In the genomic region with DNA sequence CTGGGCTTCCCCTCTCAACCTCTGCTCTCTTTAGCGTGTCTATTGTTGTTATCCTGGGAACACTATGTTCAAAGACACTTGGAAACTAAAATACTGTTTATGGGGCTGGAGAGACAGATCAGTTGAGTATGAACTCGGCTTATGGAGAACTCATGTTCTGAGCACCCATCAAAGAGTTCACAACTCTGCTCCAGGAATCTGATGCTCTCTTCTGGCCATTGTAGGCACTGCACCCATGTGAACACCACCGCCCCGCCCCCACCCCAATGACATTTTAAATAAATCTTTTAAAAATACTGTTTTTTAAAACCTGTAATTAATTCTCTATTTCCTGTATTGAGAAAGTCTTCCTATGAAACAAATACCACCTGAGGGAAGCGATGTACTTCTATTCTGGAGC, we compare ENCODE assay signal across 8 mouse cellular contexts. TPM values are rescaled to one million over a fixed set of nuclear protein-coding genes. Genes with fewer than 3 reads are reported as not detected.
DNase-seq lines count a peak whose midpoint lies in the region; ATAC-seq and TF ChIP-seq lines count a peak whose summit lies in the region.

No protein-coding gene starts in this region.

- H3K27ac ChIP-seq in forebrain, postnatal 0 days (ENCODE audit: low read depth, low read length): no peak overlapping the region
- H3K27ac ChIP-seq in forebrain, embryonic 13.5 days: no peak overlapping the region
- no peak overlapping the region for H3K27ac ChIP-seq in lung, postnatal 0 days (ENCODE audit: low read length)

- H3K4me1 ChIP-seq in forebrain, postnatal 0 days (ENCODE audit: insufficient read depth): no peaks in the 10 kb centered on the region
- H3K4me1 ChIP-seq in forebrain, embryonic 13.5 days: no peaks in the 10 kb centered on the region
- H3K4me1 ChIP-seq in lung, postnatal 0 days (ENCODE audit: insufficient read depth, low read depth, low read length): no peaks in the 10 kb centered on the region

- 0 out of 2 replicates have a peak, but pooled peaks have one; percentile 25 for ATAC-seq in forebrain, postnatal 0 days
- no peak for ATAC-seq in forebrain, embryonic 13.5 days
- ATAC-seq in lung, postnatal 0 days: peak; percentile 74

- no peak overlapping the region for H3K4me3 ChIP-seq in forebrain, postnatal 0 days (ENCODE audit: low read depth, low read length)
- H3K4me3 ChIP-seq in forebrain, embryonic 13.5 days: no peak overlapping the region
- no peak overlapping the region for H3K4me3 ChIP-seq in lung, postnatal 0 days (ENCODE audit: low read depth, low read length)

- peak; percentile 54 for DNase-seq in forebrain, postnatal 0 days
- peak; percentile 30 for DNase-seq in right cerebral cortex, postnatal 4 days
- DNase-seq in right cerebral cortex, adult 2 months (ENCODE audit: low spot score in 2 of 2): no peak
- peak; percentile 28 for DNase-seq in embryo, embryonic 9.5 days (ENCODE audit: extremely low spot score)
- DNase-seq in lung, postnatal 0 days (ENCODE audit: low spot score): peak; percentile 75
- no peak for DNase-seq in frontal cortex, postnatal 36 days (ENCODE audit: low spot score in 2 of 2)
- no peak for DNase-seq in gastrocnemius, postnatal 10 days

- no peak overlapping the region for H3K4me2 ChIP-seq in forebrain, postnatal 0 days (ENCODE audit: low read depth)
- no peak overlapping the region for H3K4me2 ChIP-seq in forebrain, embryonic 13.5 days
- H3K4me2 ChIP-seq in lung, postnatal 0 days (replicated peaks; ENCODE audit: low read depth, low read length): no peak overlapping the region

- H3K36me3 ChIP-seq in forebrain, postnatal 0 days (ENCODE audit: insufficient read depth): no peaks in the 10 kb centered on the region
- H3K36me3 ChIP-seq in forebrain, embryonic 13.5 days (ENCODE audit: poor library complexity, severe bottlenecking): no peaks in the 10 kb centered on the region
- H3K36me3 ChIP-seq in lung, postnatal 0 days (ENCODE audit: insufficient read depth, low read length): no peaks in the 10 kb centered on the region

- no peaks in the 10 kb centered on the region for H3K9me3 ChIP-seq in forebrain, postnatal 0 days (ENCODE audit: low read length)
- no peaks in the 10 kb centered on the region for H3K9me3 ChIP-seq in forebrain, embryonic 13.5 days (replicated peaks)
- H3K9me3 ChIP-seq in lung, postnatal 0 days (ENCODE audit: low read length): no peaks in the 10 kb centered on the region

- peak; percentile 67 for TF ChIP-seq CTCF in forebrain, postnatal 0 days (IDR thresholded peaks at IDR 0.05; ENCODE audit: low read depth)
- TF ChIP-seq CTCF in lung, postnatal 0 days (IDR thresholded peaks at IDR 0.05): peak; percentile 81

- 25% methylated on average over 5 of the region's 5 CpGs for WGBS in forebrain, postnatal 0 days
- WGBS in forebrain, embryonic 13.5 days: 25% methylated on average over 5 of the region's 5 CpGs
- WGBS in lung, postnatal 0 days: 14% methylated on average over 5 of the region's 5 CpGs

- TF ChIP-seq EP300 in lung, postnatal 0 days (IDR thresholded peaks at IDR 0.05): 0 out of 2 replicates have a peak, but pooled peaks have one; percentile 13

- no peaks in the 10 kb centered on the region for H3K27me3 ChIP-seq in forebrain, postnatal 0 days (ENCODE audit: insufficient read depth, low read length)
- H3K27me3 ChIP-seq in forebrain, embryonic 13.5 days: no peaks in the 10 kb centered on the region
- H3K27me3 ChIP-seq in lung, postnatal 0 days (replicated peaks; ENCODE audit: insufficient read depth, low read length): no peaks in the 10 kb centered on the region

- no peak overlapping the region for H3K9ac ChIP-seq in forebrain, postnatal 0 days
- no peak overlapping the region for H3K9ac ChIP-seq in forebrain, embryonic 13.5 days
- no peak overlapping the region for H3K9ac ChIP-seq in lung, postnatal 0 days (replicated peaks; ENCODE audit: low read depth)

RNA-seq across cellular contexts. Expression of a gene that starts 4.0 kb away (rescaled TPM):
- 0.33 and 0.85 TPM in 2 replicates for total RNA-seq in forebrain, postnatal 0 days (2014; rRNA removed)
- 0.47 and 1.2 TPM in 2 replicates for polyA plus RNA-seq in forebrain, postnatal 0 days (2015; fragmentation: Nextera tagmentation; extraction: Ambion mirVana)
- polyA plus RNA-seq in forebrain, embryonic 13.5 days (2015; fragmentation: Nextera tagmentation; extraction: Ambion mirVana): 0.43 and 0.57 TPM in 2 replicates
- polyA plus RNA-seq in lung, postnatal 0 days (2015; fragmentation: Nextera tagmentation; extraction: Ambion mirVana): 3.3 and 4.0 TPM in 2 replicates
- under 1 TPM; 0.27 to 0.73 TPM for total RNA-seq in gastrocnemius, postnatal 10 days (2021)

RNA-seq across cellular contexts. Expression of a gene that starts 8.0 kb away (rescaled TPM):
- 1.2 and 1.3 TPM in 2 replicates for total RNA-seq in forebrain, postnatal 0 days (2014; rRNA removed)
- polyA plus RNA-seq in forebrain, postnatal 0 days (2015; fragmentation: Nextera tagmentation; extraction: Ambion mirVana): 0.86 and 1.8 TPM in 2 replicates
- polyA plus RNA-seq in forebrain, embryonic 13.5 days (2015; fragmentation: Nextera tagmentation; extraction: Ambion mirVana): 0.39 and 1.1 TPM in 2 replicates
- 1.3 and 2.1 TPM in 2 replicates for polyA plus RNA-seq in lung, postnatal 0 days (2015; fragmentation: Nextera tagmentation; extraction: Ambion mirVana)
- not detected for total RNA-seq in gastrocnemius, postnatal 10 days (2021)

RNA-seq across cellular contexts. Expression of a gene that starts 29.3 kb away (rescaled TPM):
- total RNA-seq in forebrain, postnatal 0 days (2014; rRNA removed): 11.8 and 15.7 TPM in 2 replicates
- polyA plus RNA-seq in forebrain, postnatal 0 days (2015; fragmentation: Nextera tagmentation; extraction: Ambion mirVana): 10.7 and 13.4 TPM in 2 replicates
- 15.3 and 16.0 TPM in 2 replicates for polyA plus RNA-seq in forebrain, embryonic 13.5 days (2015; fragmentation: Nextera tagmentation; extraction: Ambion mirVana)
- 5.9 and 6.0 TPM in 2 replicates for polyA plus RNA-seq in lung, postnatal 0 days (2015; fragmentation: Nextera tagmentation; extraction: Ambion mirVana)
- total RNA-seq in gastrocnemius, postnatal 10 days (2021): 1 to 10 TPM; 6.6 to 8.9 TPM

RNA-seq across cellular contexts. Expression of a gene that starts 29.7 kb away (rescaled TPM):
- 30.8 and 66.0 TPM in 2 replicates for total RNA-seq in forebrain, postnatal 0 days (2014; rRNA removed)
- polyA plus RNA-seq in forebrain, postnatal 0 days (2015; fragmentation: Nextera tagmentation; extraction: Ambion mirVana): 34.9 and 38.6 TPM in 2 replicates
- polyA plus RNA-seq in forebrain, embryonic 13.5 days (2015; fragmentation: Nextera tagmentation; extraction: Ambion mirVana): 43.7 and 45.8 TPM in 2 replicates
- 33.8 and 39.2 TPM in 2 replicates for polyA plus RNA-seq in lung, postnatal 0 days (2015; fragmentation: Nextera tagmentation; extraction: Ambion mirVana)
- 10 to 100 TPM in 1 of 2 experiments, 1 to 10 TPM in 1; 8.2 to 13.1 TPM for total RNA-seq in gastrocnemius, postnatal 10 days (2021)

RNA-seq across cellular contexts. Expression of a gene that starts 49.7 kb away (rescaled TPM):
- total RNA-seq in forebrain, postnatal 0 days (2014; rRNA removed): 32.4 and 40.3 TPM in 2 replicates
- polyA plus RNA-seq in forebrain, postnatal 0 days (2015; fragmentation: Nextera tagmentation; extraction: Ambion mirVana): 10.7 and 13.9 TPM in 2 replicates
- 10.9 and 11.2 TPM in 2 replicates for polyA plus RNA-seq in forebrain, embryonic 13.5 days (2015; fragmentation: Nextera tagmentation; extraction: Ambion mirVana)
- polyA plus RNA-seq in lung, postnatal 0 days (2015; fragmentation: Nextera tagmentation; extraction: Ambion mirVana): 25.8 and 26.0 TPM in 2 replicates
- total RNA-seq in gastrocnemius, postnatal 10 days (2021): 10 to 100 TPM; 37.5 to 44.2 TPM

Comparison
In these comparisons a context has a peak if more than half of its experiments do, and no peak if none do; other contexts are left out.
1. DNase-seq: peak in forebrain, postnatal 0 days (single experiment), right cerebral cortex, postnatal 4 days (single experiment), embryo, embryonic 9.5 days (single experiment) and lung, postnatal 0 days (single experiment); none in right cerebral cortex, adult 2 months (0 of 2), frontal cortex, postnatal 36 days (0 of 2) and gastrocnemius, postnatal 10 days (single experiment).